Mouse (Mus musculus) megakaryocyte-erythroid progenitor cell, adult 5-6 weeks (primary cell): Measurements from ENCODE around the gene Gstt4. TPM values are rescaled to one million over a fixed set of nuclear protein-coding genes. Genes with fewer than 3 reads are reported as not detected.

Source experiments
- total RNA-seq, 2 experiments: library from RNA; stranded (forward) in 1 of 2; stranded (reverse) in 1 of 2; fragments of 200-1000, 215-1000 nt in 1 of 2; fragments of >200 nt in 1 of 2; fragmentation: Nextera tagmentation in 1 of 2; gene quantifications; 2 replicates each; pipeline ENCODE4 v1.2.3; 2014 to 2017

Gene Gstt4
- total RNA-seq, 2 experiments from 2014 or later, result not detected

Other genes with a start within 250 kb of the Gstt4 start
- gene Ggt5, start 233.2 kb downstream of the Gstt4 start, total RNA-seq (2014; fragmentation: Nextera tagmentation), result 0.52 and 0.67 TPM in 2 replicates
- gene Ggt5, start 233.2 kb downstream of the Gstt4 start, total RNA-seq (2017), result 0.70 and 2.7 TPM in 2 replicates
- gene Susd2, start 178.5 kb downstream of the Gstt4 start, total RNA-seq (2014; fragmentation: Nextera tagmentation), result 2.3 and 4.8 TPM in 2 replicates
- gene Susd2, start 178.5 kb downstream of the Gstt4 start, total RNA-seq (2017), result 0.69 and 0.94 TPM in 2 replicates
- 71.3 and 96.2 TPM in 2 replicates for gene Cabin1, start 58.2 kb downstream of the Gstt4 start, total RNA-seq (2014; fragmentation: Nextera tagmentation)
- gene Cabin1, start 58.2 kb downstream of the Gstt4 start, total RNA-seq (2017), result 25.5 and 33.5 TPM in 2 replicates
- gene Ddt, start 49.1 kb downstream of the Gstt4 start, total RNA-seq (2014; fragmentation: Nextera tagmentation), result 41.3 and 45.6 TPM in 2 replicates
- gene Ddt, start 49.1 kb downstream of the Gstt4 start, total RNA-seq (2017), result 39.1 and 49.7 TPM in 2 replicates
- gene Gm20441, start 41.6 kb downstream of the Gstt4 start, total RNA-seq (2014; fragmentation: Nextera tagmentation), result not detected in 2 replicates
- not detected in 2 replicates for gene Gm20441, start 41.6 kb downstream of the Gstt4 start, total RNA-seq (2017)
- gene Gstt3, start 41.1 kb downstream of the Gstt4 start, total RNA-seq (2014; fragmentation: Nextera tagmentation), result 2.0 and 2.7 TPM in 2 replicates
- gene Gstt3, start 41.1 kb downstream of the Gstt4 start, total RNA-seq (2017), result 3.0 TPM in 1 of 2 replicates, not detected in the other
- 0.49 and 2.5 TPM in 2 replicates for gene Gstt1, start 24.0 kb downstream of the Gstt4 start, total RNA-seq (2014; fragmentation: Nextera tagmentation)
- gene Gstt1, start 24.0 kb downstream of the Gstt4 start, total RNA-seq (2017), result 1.4 and 2.1 TPM in 2 replicates
- 9.3 and 15.1 TPM in 2 replicates for gene Gstt2, start 14.9 kb upstream of the Gstt4 start, total RNA-seq (2014; fragmentation: Nextera tagmentation)
- 10.0 and 24.9 TPM in 2 replicates for gene Gstt2, start 14.9 kb upstream of the Gstt4 start, total RNA-seq (2017)
- gene Mif, start 37.7 kb upstream of the Gstt4 start, total RNA-seq (2014; fragmentation: Nextera tagmentation), result 591 and 602 TPM in 2 replicates
- gene Mif, start 37.7 kb upstream of the Gstt4 start, total RNA-seq (2017), result 419 and 579 TPM in 2 replicates
- 1.7 TPM in 1 of 2 replicates, not detected in the other for gene Derl3, start 70.9 kb upstream of the Gstt4 start, total RNA-seq (2014; fragmentation: Nextera tagmentation)
- 0.69 TPM in 1 of 2 replicates, not detected in the other for gene Derl3, start 70.9 kb upstream of the Gstt4 start, total RNA-seq (2017)
- 98.4 and 103 TPM in 2 replicates for gene Smarcb1, start 99.1 kb upstream of the Gstt4 start, total RNA-seq (2014; fragmentation: Nextera tagmentation)
- 54.5 and 69.3 TPM in 2 replicates for gene Smarcb1, start 99.1 kb upstream of the Gstt4 start, total RNA-seq (2017)
- gene Chchd10, start 110.6 kb upstream of the Gstt4 start, total RNA-seq (2014; fragmentation: Nextera tagmentation), result 177 and 314 TPM in 2 replicates
- gene Chchd10, start 110.6 kb upstream of the Gstt4 start, total RNA-seq (2017), result 74.0 and 119 TPM in 2 replicates
- 0.96 and 1.9 TPM in 2 replicates for gene Mmp11, start 114.0 kb upstream of the Gstt4 start, total RNA-seq (2014; fragmentation: Nextera tagmentation)
- not detected in 2 replicates for gene Mmp11, start 114.0 kb upstream of the Gstt4 start, total RNA-seq (2017)
- 1.8 and 3.6 TPM in 2 replicates for gene Gm867, start 118.1 kb upstream of the Gstt4 start, total RNA-seq (2014; fragmentation: Nextera tagmentation)
- not detected in 2 replicates for gene Gm867, start 118.1 kb upstream of the Gstt4 start, total RNA-seq (2017)
- gene Vpreb3, start 120.5 kb upstream of the Gstt4 start, total RNA-seq (2014; fragmentation: Nextera tagmentation), result 6.1 and 35.6 TPM in 2 replicates
- not detected in 2 replicates for gene Vpreb3, start 120.5 kb upstream of the Gstt4 start, total RNA-seq (2017)
- 0.12 and 1.4 TPM in 2 replicates for gene Gm5134, start 132.0 kb upstream of the Gstt4 start, total RNA-seq (2014; fragmentation: Nextera tagmentation)
- gene Gm5134, start 132.0 kb upstream of the Gstt4 start, total RNA-seq (2017), result 0.38 TPM in 1 of 2 replicates, not detected in the other
- 15.2 and 25.8 TPM in 2 replicates for gene Zfp280b, start 210.1 kb upstream of the Gstt4 start, total RNA-seq (2014; fragmentation: Nextera tagmentation)
- 9.3 and 11.9 TPM in 2 replicates for gene Zfp280b, start 210.1 kb upstream of the Gstt4 start, total RNA-seq (2017)